Mouse (Mus musculus) c-Kit-positive CD71-positive TER-119-positive erythroid progenitor cells, embryonic 14.5 days (primary cell): ENCODE measurements around the gene Lmx1a.

Experiments used
- DNase-seq: peaks from one replicate; pipeline ENCODE4 v3.0.0-alpha.2; 2013; ENCODE audit warnings: low spot score

The Lmx1a gene

GRCm38 (mm10) chr1:167781787-167782484 is 92.9 kb downstream of the Lmx1a start:
- peak; percentile 39 for DNase-seq

GRCm38 (mm10) chr1:167784067-167784466 is 95.0 kb downstream of the Lmx1a start:
- DNase-seq, result no peak

GRCm38 (mm10) chr1:167788684-167789413 is 99.8 kb downstream of the Lmx1a start:
- DNase-seq, result no peak

- DNase-seq, result no peak
Observed at GRCm38 (mm10) chr1:167789448-167789847, 100.4 kb downstream of the Lmx1a start.

- no peak for DNase-seq
Observed at GRCm38 (mm10) chr1:167790688-167791087, 101.7 kb downstream of the Lmx1a start.

- no peak for DNase-seq
Observed at GRCm38 (mm10) chr1:167791221-167791620, 102.2 kb downstream of the Lmx1a start.

GRCm38 (mm10) chr1:167801923-167802322 is 112.9 kb downstream of the Lmx1a start:
- no peak for DNase-seq

GRCm38 (mm10) chr1:167802510-167803271 is 113.7 kb downstream of the Lmx1a start:
- DNase-seq, result no peak

GRCm38 (mm10) chr1:167803351-167803981 is 114.4 kb downstream of the Lmx1a start:
- no peak for DNase-seq

GRCm38 (mm10) chr1:167804836-167805235 is 115.8 kb downstream of the Lmx1a start:
- DNase-seq, result no peak

GRCm38 (mm10) chr1:167811141-167811540 is 122.1 kb downstream of the Lmx1a start:
- DNase-seq, result no peak

GRCm38 (mm10) chr1:167815166-167815565 is 126.1 kb downstream of the Lmx1a start:
- DNase-seq, result no peak

GRCm38 (mm10) chr1:167817028-167817427 is 128.0 kb downstream of the Lmx1a start:
- DNase-seq, result no peak

GRCm38 (mm10) chr1:167817616-167818015 is 128.6 kb downstream of the Lmx1a start:
- no peak for DNase-seq

- no peak for DNase-seq
Observed at GRCm38 (mm10) chr1:167820031-167820430, 131.0 kb downstream of the Lmx1a start.

GRCm38 (mm10) chr1:167821125-167821524 is 132.1 kb downstream of the Lmx1a start:
- DNase-seq, result no peak

- DNase-seq, result no peak
Observed at GRCm38 (mm10) chr1:167830291-167830690, 141.3 kb downstream of the Lmx1a start.

GRCm38 (mm10) chr1:167831601-167832000 is 142.6 kb downstream of the Lmx1a start:
- no peak for DNase-seq

- DNase-seq, result no peak
Observed at GRCm38 (mm10) chr1:167854801-167855200, 165.8 kb downstream of the Lmx1a start.

GRCm38 (mm10) chr1:167872028-167872427 is 183.0 kb downstream of the Lmx1a start:
- DNase-seq, result no peak

- DNase-seq, result no peak
Observed at GRCm38 (mm10) chr1:167874099-167874498, 185.1 kb downstream of the Lmx1a start.

- DNase-seq, result no peak
Observed at GRCm38 (mm10) chr1:167877931-167878330, 188.9 kb downstream of the Lmx1a start.
